Mouse (Mus musculus) bone marrow macrophage, adult 2 months (primary cell): Measurements from ENCODE around the gene Vrk1. TPM values are rescaled to one million over a fixed set of nuclear protein-coding genes. Genes with fewer than 3 reads are reported as not detected.
A peak's percentile ranks its signal among the peaks of the same experiment; 100 is the strongest.

Experiments
- H3K27ac ChIP-seq: 2 replicates; pipeline ENCODE4 v1.5.1; 2012; ENCODE audit warnings: low read depth, low read length; ENCODE audit not compliant: insufficient read depth
- H3K4me1 ChIP-seq: 2 replicates; pipeline ENCODE4 v1.6.1; 2012; ENCODE audit warnings: low read length; ENCODE audit not compliant: control insufficient read depth, insufficient read depth
- H3K4me3 ChIP-seq: 2 replicates; pipeline ENCODE4 v1.5.1; 2012; ENCODE audit warnings: mild to moderate bottlenecking, low read length, moderate library complexity; ENCODE audit not compliant: insufficient read depth
- CTCF ChIP-seq: IDR thresholded peaks from 2 replicates; pipeline ENCODE4 v1.5.1; 2012; ENCODE audit warnings: low read depth, mild to moderate bottlenecking, low read length, moderate library complexity
- POLR2A ChIP-seq: IDR thresholded peaks from 2 replicates; pipeline ENCODE4 v1.6.1; 2012; ENCODE audit warnings: mild to moderate bottlenecking, low read depth, low read length, borderline replicate concordance
- polyA plus RNA-seq: library from polyadenylated mRNA; stranded (reverse); fragments of >200 nt; gene quantifications from 2 replicates; pipeline ENCODE4 v1.2.4, GENCODE M21; 2012; ENCODE audit not compliant: missing spikeins, insufficient read depth, insufficient read length

Vrk1 gene
- 37.0 and 42.9 TPM in 2 replicates for polyA plus RNA-seq

GRCm38 (mm10) chr12:106010065-106010915 is at the start of gene Vrk1:
Vrk1 (plus strand) TSS chr12:106010228.
- Histone ChIP-seq H3K4me1 (peaks cover 5% of the 10 kb centered on the region), H3K4me3 (peak within 1 kb of the TSS; percentile 94), H3K27ac (peak within 1 kb of the TSS; percentile 26)
- no peak for TF ChIP-seq POLR2A
- TF ChIP-seq CTCF, result no peak

GRCm38 (mm10) chr12:105960592-105961330 is 49.3 kb upstream of the Vrk1 start:
- no peak overlapping the region for H3K27ac ChIP-seq
- H3K4me3 ChIP-seq, result no peak overlapping the region
- H3K4me1 ChIP-seq, result peaks cover 2% of the 10 kb centered on the region; the same call in 1 of the 2 replicates
- TF ChIP-seq POLR2A, result no peak
- no peak for TF ChIP-seq CTCF

DNA sequence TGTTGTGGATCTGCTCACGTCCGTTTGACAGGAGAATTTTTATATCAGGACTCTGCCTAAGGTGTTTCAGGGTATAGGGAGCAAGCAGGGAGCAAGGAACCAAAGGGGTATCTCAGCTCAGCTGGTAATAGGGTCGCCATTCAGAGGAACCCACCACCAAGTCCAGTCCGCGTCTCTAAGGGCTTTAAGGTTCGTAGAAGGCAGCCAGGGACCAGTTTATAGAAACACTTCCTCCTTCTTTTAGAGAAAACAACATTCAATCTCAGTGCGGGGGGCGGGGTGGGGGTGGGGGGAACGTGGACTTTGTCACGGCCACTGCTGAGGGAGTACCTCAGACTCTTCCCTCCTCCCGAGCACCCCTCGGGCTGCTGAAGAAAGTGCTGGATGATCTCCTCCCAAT is 48.4 kb upstream of the Vrk1 start:
- TF ChIP-seq CTCF (no peak), POLR2A (no peak)
- H3K27ac ChIP-seq, result no peak overlapping the region
- H3K4me1 ChIP-seq, result peaks cover 3% of the 10 kb centered on the region
- no peak overlapping the region for H3K4me3 ChIP-seq

GRCm38 (mm10) chr12:105962103-105963011 is 47.7 kb upstream of the Vrk1 start:
- Histone ChIP-seq H3K4me3 (peak overlapping the region; percentile 80), H3K27ac (no peak overlapping the region), H3K4me1 (peaks cover 8% of the 10 kb centered on the region)
- TF ChIP-seq CTCF (peak; percentile 37; the same call in 1 of the 2 replicates), POLR2A (no peak)

DNA sequence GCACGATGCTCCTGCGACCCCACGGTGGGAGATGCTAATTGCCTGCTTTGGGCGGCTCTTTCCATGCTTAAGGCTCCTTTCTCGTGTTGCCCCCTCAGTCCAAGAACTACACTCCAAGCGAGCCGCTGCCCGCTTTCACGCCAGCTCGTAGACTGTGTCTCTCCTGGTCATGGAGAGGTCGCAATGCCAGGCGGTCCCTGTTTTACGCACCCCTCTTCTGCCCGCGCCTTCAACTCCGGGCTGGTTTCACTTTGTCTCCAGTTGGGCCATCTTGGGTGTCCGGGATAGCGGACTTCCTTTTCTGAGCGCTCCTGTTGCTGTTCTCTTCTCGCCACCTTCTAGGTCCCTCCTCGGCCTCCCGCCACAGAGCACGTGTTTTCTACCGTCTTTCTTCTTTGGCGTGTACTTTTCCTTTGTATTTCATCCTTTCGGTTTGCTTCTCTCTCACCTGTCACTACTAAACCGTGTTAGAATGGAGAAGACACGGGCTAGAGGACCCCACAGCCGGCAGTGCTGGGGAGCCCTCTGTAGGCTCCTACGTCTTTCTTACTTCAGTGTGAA is 46.9 kb upstream of the Vrk1 start:
- no peak for TF ChIP-seq POLR2A
- TF ChIP-seq CTCF, result 0 out of 2 replicates have a peak, but pooled peaks have one; percentile 4
- peaks cover 15% of the 10 kb centered on the region for H3K4me1 ChIP-seq
- no peak overlapping the region for H3K27ac ChIP-seq
- peak overlapping the region; percentile 80 for H3K4me3 ChIP-seq

DNA sequence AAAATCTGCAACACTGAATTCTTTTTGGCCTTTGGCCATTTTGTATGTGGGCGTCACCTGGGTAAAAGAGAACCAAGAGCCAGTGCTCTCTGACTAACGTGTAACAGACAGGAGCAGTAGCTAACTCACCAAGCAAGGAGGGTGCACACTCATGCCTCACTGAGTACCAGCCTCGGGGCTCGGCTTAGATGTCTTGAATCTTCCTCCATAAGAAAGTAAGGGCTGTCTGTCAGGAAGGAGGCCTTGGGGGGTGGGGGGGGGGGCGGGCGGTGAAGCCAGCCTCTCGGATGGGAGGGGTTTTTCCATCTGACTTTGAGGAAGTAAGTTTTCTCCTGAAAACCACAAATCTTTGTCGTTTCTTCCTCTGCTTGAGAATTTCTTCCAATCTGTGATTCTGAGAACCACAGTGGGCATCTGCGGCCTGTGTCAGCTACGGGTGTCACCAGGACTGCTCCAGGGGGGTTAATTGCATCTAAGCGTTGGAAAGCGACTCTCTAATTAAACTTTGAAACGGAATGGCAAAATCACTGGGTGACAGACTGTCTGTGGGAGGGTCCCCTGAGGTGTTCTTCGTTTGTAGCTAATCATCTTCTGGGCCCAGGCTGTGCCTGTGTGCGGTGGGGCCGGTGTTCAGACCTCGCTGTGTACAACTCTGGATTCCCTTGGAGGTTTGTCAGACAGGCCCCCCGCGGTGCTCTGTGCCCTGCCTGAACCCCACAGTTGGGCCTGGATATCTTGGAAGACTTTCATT is 43.0 kb upstream of the Vrk1 start:
- no peak for TF ChIP-seq CTCF
- no peak for TF ChIP-seq POLR2A
- H3K4me1 ChIP-seq, result peaks cover 17% of the 10 kb centered on the region
- H3K4me3 ChIP-seq, result no peak overlapping the region
- H3K27ac ChIP-seq, result no peak overlapping the region

DNA sequence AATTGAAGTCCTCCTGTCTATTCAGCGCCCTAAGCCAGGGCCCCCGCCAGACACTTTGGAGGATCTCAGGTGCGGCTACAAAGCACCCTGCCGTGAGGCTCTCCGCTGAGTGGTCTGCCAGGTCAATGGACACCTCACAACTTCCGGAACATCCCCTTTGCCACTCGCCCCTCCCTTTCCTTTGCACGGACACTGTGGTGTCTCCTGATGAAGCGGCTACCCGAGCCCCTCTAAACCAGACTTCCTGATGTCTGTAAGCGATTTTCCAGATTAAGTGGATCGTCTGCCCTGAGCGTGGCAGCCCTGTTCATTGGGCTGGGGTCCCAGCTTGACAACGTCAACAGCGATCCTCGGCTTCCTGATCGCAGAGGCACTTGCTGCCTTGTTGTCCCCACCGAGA is 42.2 kb upstream of the Vrk1 start:
- H3K4me1 ChIP-seq, result peaks cover 17% of the 10 kb centered on the region
- H3K4me3 ChIP-seq, result no peak overlapping the region; the same call in 1 of the 2 replicates

GRCm38 (mm10) chr12:105971182-105971581 is 38.8 kb upstream of the Vrk1 start:
- H3K4me1 ChIP-seq, result peaks cover 15% of the 10 kb centered on the region
- H3K27ac ChIP-seq, result no peak overlapping the region
- H3K4me3 ChIP-seq, result no peak overlapping the region
- TF ChIP-seq POLR2A, result no peak
- TF ChIP-seq CTCF, result no peak

More for the DNA sequence above, 42.2 kb upstream of the Vrk1 start:
- no peak overlapping the region for H3K27ac ChIP-seq
- no peak for TF ChIP-seq CTCF
- TF ChIP-seq POLR2A, result no peak
